Mouse (Mus musculus): ENCODE data around the gene Myh3. TPM values are rescaled to one million over a fixed set of nuclear protein-coding genes. Genes with fewer than 3 reads are reported as not detected.
A peak's percentile ranks its signal among the peaks of the same experiment; 100 is the strongest.

Gene Myh3
- polyA plus RNA-seq, 1 experiment = 0.56 TPM

GRCm38 (mm10) chr11:67048496-67048895, 29.6 kb upstream of the Myh3 start:
- Histone ChIP-seq H3K27me3 (ENCODE audit: control insufficient read depth, insufficient read depth, insufficient read length) (no peaks in the 10 kb centered on the region), H3K36me3 (ENCODE audit: control insufficient read depth, insufficient read depth) (peaks cover 15% of the 10 kb centered on the region), H3K4me3 (ENCODE audit: insufficient read depth, poor library complexity, severe bottlenecking) (no peak overlapping the region), H3ac (ENCODE audit: control insufficient read depth, insufficient read length, low read depth) (no peak overlapping the region), H3K79me2 (ENCODE audit: control insufficient read depth, insufficient read depth) (peaks cover 37% of the 10 kb centered on the region), H3K79me3 (ENCODE audit: low read depth) (peaks cover 11% of the 10 kb centered on the region)
- TF ChIP-seq CEBPB (IDR thresholded peaks at IDR 0.05; ENCODE audit: low read depth) (no peak), FOSL1 (IDR thresholded peaks at IDR 0.05; ENCODE audit: insufficient read depth, low read length, poor library complexity, severe bottlenecking) (no peak)

- peaks cover 15% of the 10 kb centered on the region for H3K36me3 ChIP-seq (ENCODE audit: control insufficient read depth, insufficient read depth)
- no peak overlapping the region for H3ac ChIP-seq (ENCODE audit: control insufficient read depth, insufficient read length, low read depth)
- no peaks in the 10 kb centered on the region for H3K27me3 ChIP-seq (ENCODE audit: control insufficient read depth, insufficient read depth, insufficient read length)
- H3K79me3 ChIP-seq (ENCODE audit: low read depth) = peaks cover 17% of the 10 kb centered on the region
- H3K79me2 ChIP-seq (ENCODE audit: control insufficient read depth, insufficient read depth) = peaks cover 45% of the 10 kb centered on the region
- H3K4me3 ChIP-seq (ENCODE audit: insufficient read depth, poor library complexity, severe bottlenecking) = no peak overlapping the region
- TF ChIP-seq CEBPB (IDR thresholded peaks at IDR 0.05; ENCODE audit: low read depth) = no peak
- TF ChIP-seq MAX (IDR thresholded peaks at IDR 0.05) = no peak
- TF ChIP-seq MYOG (IDR thresholded peaks at IDR 0.05; ENCODE audit: control insufficient read depth, extremely low read depth, insufficient read length) = no peak
- TF ChIP-seq MYOD1 (IDR thresholded peaks at IDR 0.05; ENCODE audit: control insufficient read depth, insufficient read length, low read depth) = no peak
- no peak for TF ChIP-seq FOSL1 (IDR thresholded peaks at IDR 0.05; ENCODE audit: insufficient read depth, low read length, poor library complexity, severe bottlenecking)
Observed at GRCm38 (mm10) chr11:67049256-67049655, 28.8 kb upstream of the Myh3 start.

- peak overlapping the region; percentile 89 for H3K4me3 ChIP-seq (ENCODE audit: insufficient read depth, poor library complexity, severe bottlenecking)
- peaks cover 28% of the 10 kb centered on the region for H3K36me3 ChIP-seq (ENCODE audit: control insufficient read depth, insufficient read depth)
- TF ChIP-seq CTCF (IDR thresholded peaks at IDR 0.05; ENCODE audit: control insufficient read depth, insufficient read depth, insufficient read length) (no peak), FOSL1 (IDR thresholded peaks at IDR 0.05; ENCODE audit: insufficient read depth, low read length, poor library complexity, severe bottlenecking) (no peak), MAX (IDR thresholded peaks at IDR 0.05) (no peak), USF1 (IDR thresholded peaks at IDR 0.05; ENCODE audit: low read depth) (no peak), MYOG (IDR thresholded peaks at IDR 0.05; ENCODE audit: control insufficient read depth, extremely low read depth, insufficient read length) (no peak), MYOD1 (IDR thresholded peaks at IDR 0.05; ENCODE audit: control insufficient read depth, insufficient read length, low read depth) (no peak), CEBPB (IDR thresholded peaks at IDR 0.05; ENCODE audit: low read depth) (no peak)
- H3K79me3 ChIP-seq (ENCODE audit: low read depth) = peaks cover 21% of the 10 kb centered on the region
- H3K27me3 ChIP-seq (ENCODE audit: control insufficient read depth, insufficient read depth, insufficient read length) = no peaks in the 10 kb centered on the region
- peak overlapping the region; percentile 80 for H3ac ChIP-seq (ENCODE audit: control insufficient read depth, insufficient read length, low read depth)
- peaks cover 57% of the 10 kb centered on the region for H3K79me2 ChIP-seq (ENCODE audit: control insufficient read depth, insufficient read depth)
Observed at GRCm38 (mm10) chr11:67051676-67052320, 26.3 kb upstream of the Myh3 start.

- no peaks in the 10 kb centered on the region for H3K27me3 ChIP-seq (ENCODE audit: control insufficient read depth, insufficient read depth, insufficient read length)
- peaks cover 34% of the 10 kb centered on the region for H3K36me3 ChIP-seq (ENCODE audit: control insufficient read depth, insufficient read depth)
- peaks cover 21% of the 10 kb centered on the region for H3K79me3 ChIP-seq (ENCODE audit: low read depth)
- H3K79me2 ChIP-seq (ENCODE audit: control insufficient read depth, insufficient read depth) = peaks cover 57% of the 10 kb centered on the region
- peak within 1 kb of the TSS; percentile 97 for H3ac ChIP-seq (ENCODE audit: control insufficient read depth, insufficient read length, low read depth)
- TF ChIP-seq MYOD1 (IDR thresholded peaks at IDR 0.05; ENCODE audit: control insufficient read depth, insufficient read length, low read depth) (no peak), CTCF (IDR thresholded peaks at IDR 0.05; ENCODE audit: control insufficient read depth, insufficient read depth, insufficient read length) (no peak), USF1 (IDR thresholded peaks at IDR 0.05; ENCODE audit: low read depth) (no peak), FOSL1 (IDR thresholded peaks at IDR 0.05; ENCODE audit: insufficient read depth, low read length, poor library complexity, severe bottlenecking) (no peak), MAX (IDR thresholded peaks at IDR 0.05) (no peak), MYOG (IDR thresholded peaks at IDR 0.05; ENCODE audit: control insufficient read depth, extremely low read depth, insufficient read length) (no peak)
- H3K4me3 ChIP-seq (ENCODE audit: insufficient read depth, poor library complexity, severe bottlenecking) = peak within 1 kb of the TSS; percentile 89
Observed at GRCm38 (mm10) chr11:67052321-67052952, 25.7 kb upstream of the Myh3 start, which contains the start of the genes Adprm and Sco1. TSS of gene Adprm (minus strand) at chr11:67052594. TSS of gene Sco1 (plus strand) at chr11:67052670.

GRCm38 (mm10) chr11:67054754-67055365, 23.2 kb upstream of the Myh3 start:
- Histone ChIP-seq H3K27me3 (ENCODE audit: control insufficient read depth, insufficient read depth, insufficient read length) (no peaks in the 10 kb centered on the region), H3K79me3 (ENCODE audit: low read depth) (peaks cover 19% of the 10 kb centered on the region), H3K36me3 (ENCODE audit: control insufficient read depth, insufficient read depth) (peaks cover 54% of the 10 kb centered on the region), H3K4me3 (ENCODE audit: insufficient read depth, poor library complexity, severe bottlenecking) (no peak overlapping the region), H3K79me2 (ENCODE audit: control insufficient read depth, insufficient read depth) (peaks cover 52% of the 10 kb centered on the region), H3ac (ENCODE audit: control insufficient read depth, insufficient read length, low read depth) (no peak overlapping the region)
- TF ChIP-seq MYOG (IDR thresholded peaks at IDR 0.05; ENCODE audit: control insufficient read depth, extremely low read depth, insufficient read length) = no peak
- no peak for TF ChIP-seq CTCF (IDR thresholded peaks at IDR 0.05; ENCODE audit: control insufficient read depth, insufficient read depth, insufficient read length)
- no peak for TF ChIP-seq MYOD1 (IDR thresholded peaks at IDR 0.05; ENCODE audit: control insufficient read depth, insufficient read length, low read depth)
- no peak for TF ChIP-seq FOSL1 (IDR thresholded peaks at IDR 0.05; ENCODE audit: insufficient read depth, low read length, poor library complexity, severe bottlenecking)
- TF ChIP-seq CEBPB (IDR thresholded peaks at IDR 0.05; ENCODE audit: low read depth) = no peak
- TF ChIP-seq MAX (IDR thresholded peaks at IDR 0.05) = no peak
- no peak for TF ChIP-seq USF1 (IDR thresholded peaks at IDR 0.05; ENCODE audit: low read depth)

All from C2C12 (cell line).